21 mouse cellular contexts compared by ENCODE assay signal in the genomic region with DNA sequence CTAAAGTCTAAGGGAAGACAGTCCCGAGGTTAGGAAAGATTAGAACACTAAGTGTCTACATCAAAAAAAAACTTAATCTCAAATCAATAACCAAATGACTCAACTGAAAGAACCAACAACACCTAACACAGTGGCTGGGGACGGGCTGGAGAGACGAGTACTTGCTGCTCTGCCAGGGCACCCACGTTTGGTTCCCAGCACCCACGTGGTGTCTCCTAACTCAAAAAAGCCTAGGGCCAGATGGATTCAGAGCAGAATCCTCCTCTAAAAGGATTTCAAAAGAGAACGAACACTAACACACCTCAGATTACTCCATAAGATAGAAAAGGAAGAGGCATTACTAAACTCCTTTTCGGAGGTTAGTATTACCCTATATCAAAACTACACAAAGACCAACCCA.
DNase-seq lines count a peak whose midpoint lies in the region; ATAC-seq lines count a peak whose summit lies in the region.
"Had no signal": no experiment of that assay in that cellular context is flagged by ENCODE, and none has a peak within 500 bp of the region (broad histone marks: within the 10 kb centered on the region; RNA-seq: fewer than 3 reads in every experiment).

No protein-coding gene starts in this region.

- peak; percentile 60 for ATAC-seq in frontal cortex, adult (ENCODE audit: low TSS enrichment)
- ATAC-seq: activated CD4-positive, CD25-positive, alpha-beta regulatory T cell, adult 4 months; CD4-positive, CD25-positive, alpha-beta regulatory T cell, adult 4 months; forebrain, embryonic 14.5 days; forebrain, embryonic 16.5 days; Patski had no signal

- DNase-seq in frontal cortex, postnatal 10 days (ENCODE audit: low spot score in 2 of 2), result no peak
- DNase-seq in right cerebral cortex, adult 18-20 months, result peak; percentile 32
- DNase-seq in right cerebral cortex, postnatal 36 days (ENCODE audit: low spot score in 2 of 2), result no peak
- DNase-seq in urinary bladder, postnatal 25 days (ENCODE audit: low spot score), result no peak
- DNase-seq: adrenal gland, adult 8-10 months; adrenal gland, postnatal 14 days; adrenal gland, postnatal 36 days; B cell, adult 2 months; cerebellum, adult 11 months; cerebellum, adult 18-20 months; cerebellum, adult 8-10 months; cerebellum, adult 9-11 months; cerebellum, postnatal 14 days; cerebellum, postnatal 36 days; embryo, embryonic 11 days had no signal
